Mouse (Mus musculus) CH12.LX (cell line): Measurements from ENCODE around the gene 1500011B03Rik. TPM values are rescaled to one million over a fixed set of nuclear protein-coding genes. Genes with fewer than 3 reads are reported as not detected.
A peak's percentile ranks its signal among the peaks of the same experiment; 100 is the strongest.

Experiments
- DNase-seq: peaks from one replicate; pipeline ENCODE4 v3.0.0-alpha.2; 2013; ENCODE audit errors: extremely low read depth
- H3K27ac ChIP-seq: 2 replicates; pipeline ENCODE4 v1.5.1; 2012; ENCODE audit warnings: low read depth, mild to moderate bottlenecking, control low read depth, moderate library complexity; ENCODE audit not compliant: insufficient read depth
- H3K27me3 ChIP-seq: replicated peaks from 2 replicates; pipeline ENCODE3; 2012; ENCODE audit warnings: inconsistent platforms
- H3K36me3 ChIP-seq, 2 experiments: replicated peaks in 1 of 2; 2 replicates each; pipeline versions ENCODE3 to v1.6.1; 2012; ENCODE audit warnings: inconsistent platforms in 1 of 2, low read length in 1 of 2, mild to moderate bottlenecking in 1 of 2, mixed read lengths in 1 of 2, moderate library complexity in 1 of 2; ENCODE audit not compliant: control insufficient read depth in 1 of 2, insufficient read depth in 1 of 2
- H3K4me1 ChIP-seq, 2 experiments: 2 replicates each; pipeline ENCODE4 v1.6.1; 2012; ENCODE audit warnings: inconsistent platforms in 1 of 2, moderate library complexity in 1 of 2; ENCODE audit not compliant: insufficient read depth in 2 of 2, control insufficient read depth in 1 of 2
- H3K4me2 ChIP-seq: 2 replicates; pipeline ENCODE4 v1.6.1; 2012; ENCODE audit warnings: low read depth, mild to moderate bottlenecking, control low read depth; ENCODE audit not compliant: poor library complexity, insufficient read depth, severe bottlenecking
- H3K4me3 ChIP-seq, 3 experiments: fragments of 150-350 bp in 1 of 3; sonication (generic) in 1 of 3; replicated peaks in 1 of 3; 2 replicates each; pipeline versions ENCODE3 to v1.5.1; 2011 to 2012; ENCODE audit warnings: low read depth in 2 of 3, low read length in 2 of 3, mild to moderate bottlenecking in 2 of 3, moderate library complexity in 2 of 3, control low read depth in 1 of 3, improper control_type of control experiment in 1 of 3, inconsistent platforms in 1 of 3, mixed read lengths in 1 of 3; ENCODE audit not compliant: poor library complexity in 1 of 3
- H3K79me2 ChIP-seq: replicated peaks from 2 replicates; pipeline ENCODE4 v1.6.1; 2012; ENCODE audit warnings: mild to moderate bottlenecking, moderate library complexity; ENCODE audit not compliant: control insufficient read depth, poor library complexity, insufficient read depth, severe bottlenecking; ENCODE audit errors: extremely low read depth
- H3K9ac ChIP-seq: 2 replicates; pipeline ENCODE4 v1.6.1; 2012; ENCODE audit warnings: low read depth, mild to moderate bottlenecking, control low read depth, moderate library complexity; ENCODE audit not compliant: insufficient read depth
- H3K9me3 ChIP-seq: replicated peaks from 2 replicates; pipeline ENCODE3; 2012; ENCODE audit warnings: low read length, inconsistent platforms, mixed read lengths
- ETS1 ChIP-seq: conservative IDR thresholded peaks from 2 replicates; pipeline ENCODE4 v1.6.1; 2012; ENCODE audit warnings: low read depth, mild to moderate bottlenecking, inconsistent platforms, low read length, improper control_type of control experiment, moderate library complexity
- GABPA ChIP-seq: IDR thresholded peaks from 2 replicates; pipeline ENCODE4 v1.6.1; 2012; ENCODE audit warnings: low read depth, low read length, improper control_type of control experiment, inconsistent platforms; ENCODE audit not compliant: insufficient replicate concordance
- JUND ChIP-seq: conservative IDR thresholded peaks from 2 replicates; pipeline ENCODE4 v1.6.1; 2011; ENCODE audit warnings: low read depth, low read length, improper control_type of control experiment
- KAT2A ChIP-seq: IDR thresholded peaks from 2 replicates; pipeline ENCODE4 v1.6.1; 2012; ENCODE audit warnings: low read length, improper control_type of control experiment, inconsistent platforms; ENCODE audit not compliant: insufficient replicate concordance
- MAZ ChIP-seq: IDR thresholded peaks from 2 replicates; pipeline ENCODE4 v1.6.1; 2012; ENCODE audit warnings: low read depth, mild to moderate bottlenecking, inconsistent platforms, low read length, improper control_type of control experiment, moderate library complexity
- MEF2A ChIP-seq: IDR thresholded peaks from 2 replicates; pipeline ENCODE4 v1.6.1; 2014; ENCODE audit warnings: low read depth, mild to moderate bottlenecking, inconsistent platforms, low read length, improper control_type of control experiment, borderline replicate concordance
- MYC ChIP-seq: IDR thresholded peaks from 2 replicates; pipeline ENCODE4 v1.6.1; 2011; ENCODE audit warnings: low read depth, mild to moderate bottlenecking, improper control_type of control experiment, low read length
- NELFE ChIP-seq: IDR thresholded peaks from 2 replicates; pipeline ENCODE4 v1.6.1; 2011; ENCODE audit warnings: low read depth, low read length, improper control_type of control experiment
- NRF1 ChIP-seq: IDR thresholded peaks from 2 replicates; pipeline ENCODE4 v1.6.1; 2014; ENCODE audit warnings: low read depth, mild to moderate bottlenecking, inconsistent platforms, low read length, improper control_type of control experiment, moderate library complexity
- POLR2A ChIP-seq: IDR thresholded peaks from 2 replicates; pipeline ENCODE4 v1.6.1; 2011; ENCODE audit warnings: low read depth, mild to moderate bottlenecking, improper control_type of control experiment, low read length
- RAD21 ChIP-seq: IDR thresholded peaks from 2 replicates; pipeline ENCODE4 v1.6.1; 2011; ENCODE audit warnings: low read depth, mild to moderate bottlenecking, low read length, improper control_type of control experiment, moderate library complexity
- TBP ChIP-seq: conservative IDR thresholded peaks from 2 replicates; pipeline ENCODE4 v1.6.1; 2011; ENCODE audit warnings: low read depth, low read length, improper control_type of control experiment
- USF1 ChIP-seq: IDR thresholded peaks from 2 replicates; pipeline ENCODE4 v1.6.1; 2014; ENCODE audit warnings: low read depth, mild to moderate bottlenecking, inconsistent platforms, low read length, improper control_type of control experiment
- USF2 ChIP-seq: conservative IDR thresholded peaks from 2 replicates; pipeline ENCODE4 v1.6.1; 2011; ENCODE audit warnings: low read depth, low read length, improper control_type of control experiment
- ZNF384 ChIP-seq: IDR thresholded peaks from 2 replicates; pipeline ENCODE4 v1.6.1; 2012; ENCODE audit warnings: low read depth, low read length, improper control_type of control experiment, inconsistent platforms
- dilution Hi-C: fragments of 300-500 bp; cut with MboI; formaldehyde crosslinking; loops from 2 replicates; pipeline ENCODE4 v1.14.3; 2020; ENCODE audit warnings: low sequenced_read_pairs; ENCODE audit not compliant: extremely low pct_unique_long_range_greater_than_20kb, extremely low pct_ligation_motif_present
- in situ Hi-C: fragments of 300-500 bp; cut with MboI; formaldehyde crosslinking; loops from 3 replicates; pipeline ENCODE4 v1.14.3; 2019; ENCODE audit warnings: low sequenced_read_pairs, low pct_ligation_motif_present, low pct_unique_long_range_greater_than_20kb, mixed read lengths
- polyA plus RNA-seq: library from polyadenylated mRNA; unstranded; fragments of >175 nt; gene quantifications from 2 replicates; pipeline ENCODE4 v1.2.1, GENCODE M21; 2012; ENCODE audit warnings: low read depth; ENCODE audit not compliant: insufficient read length
- total RNA-seq, 2 experiments: library from RNA; depleted of rRNA; stranded (reverse); fragments of 300-350 nt in 1 of 2; fragments of >200 nt in 1 of 2; gene quantifications; 2 replicates each; pipeline ENCODE4 v1.2.3; 2012 to 2014

1500011B03Rik gene
- 15.5 and 17.5 TPM in 2 replicates for total RNA-seq (2012; rRNA removed)
- total RNA-seq (2014; rRNA removed): 39.1 and 39.7 TPM in 2 replicates
- polyA plus RNA-seq: 31.4 and 35.5 TPM in 2 replicates

- peak; percentile 43 for DNase-seq
- H3K27ac ChIP-seq: no peak within 1 kb of the TSS
- dilution Hi-C loops: no loop called here
Measured at GRCm38 (mm10) chr5:114822796-114823688, at the start of gene 1500011B03Rik. 1500011B03Rik (minus strand) TSS chr5:114823468.

GRCm38 (mm10) chr5:114865279-114865678 is 42.0 kb upstream of the 1500011B03Rik start:
- Histone ChIP-seq H3K27me3 (peaks cover under 1% of the 10 kb centered on the region), H3K4me2 (no peak overlapping the region), H3K36me3 (no peaks in the 10 kb centered on the region), H3K9me3 (peaks cover 31% of the 10 kb centered on the region), H3K4me1 (peaks cover 9 to 35% of the 10 kb centered on the region in 2 experiments), H3K9ac (no peak overlapping the region), H3K79me2 (no peaks in the 10 kb centered on the region), H3K4me3 (peak overlapping the region in 1 of 3 experiments; percentile 2), H3K27ac (0 out of 2 replicates have a peak overlapping the region, but pooled peaks have one; percentile 8)
- dilution Hi-C loops: no loop called here
- no peak for TF ChIP-seq KAT2A
- peak; percentile 17 for DNase-seq
- in situ Hi-C loops: no loop called here

More at GRCm38 (mm10) chr5:114822796-114823688, at the start of gene 1500011B03Rik:
- H3K27me3 ChIP-seq: no peaks in the 10 kb centered on the region
- peak within 1 kb of the TSS; percentile 35 to 46 (median 39) for H3K4me3 ChIP-seq
- H3K79me2 ChIP-seq: no peaks in the 10 kb centered on the region
- H3K36me3 ChIP-seq: no peaks in the 10 kb centered on the region
- no peak for TF ChIP-seq JUND
- TF ChIP-seq POLR2A: no peak
- no peak for TF ChIP-seq ZNF384
- TF ChIP-seq USF2: no peak
- no peak for TF ChIP-seq NELFE
- no peak for TF ChIP-seq RAD21
- TF ChIP-seq KAT2A: no peak
- no peak for TF ChIP-seq USF1
- TF ChIP-seq NRF1: no peak
- no peak for TF ChIP-seq TBP
- no peak for TF ChIP-seq MEF2A
- TF ChIP-seq GABPA: no peak
- TF ChIP-seq MAZ: no peak
- TF ChIP-seq ETS1: no peak
- no peak for TF ChIP-seq MYC
- no peak within 1 kb of the TSS for H3K9ac ChIP-seq
- H3K4me1 ChIP-seq: peaks cover 0 to 10% of the 10 kb centered on the region in 2 experiments; a peak in 2 of 4 replicates
- 0 out of 2 replicates have a peak within 1 kb of the TSS, but pooled peaks have one; percentile 34 for H3K4me2 ChIP-seq
- in situ Hi-C loops: no loop called here
- peaks cover 8% of the 10 kb centered on the region for H3K9me3 ChIP-seq
